Mouse (Mus musculus): ENCODE data around the gene Mafg. TPM values are rescaled to one million over a fixed set of nuclear protein-coding genes. Genes with fewer than 3 reads are reported as not detected.
A peak's percentile ranks its signal among the peaks of the same experiment; 100 is the strongest.

Gene Mafg
- polyA plus RNA-seq, 1 experiment from 2014 or later = 14.7 TPM

DNA sequence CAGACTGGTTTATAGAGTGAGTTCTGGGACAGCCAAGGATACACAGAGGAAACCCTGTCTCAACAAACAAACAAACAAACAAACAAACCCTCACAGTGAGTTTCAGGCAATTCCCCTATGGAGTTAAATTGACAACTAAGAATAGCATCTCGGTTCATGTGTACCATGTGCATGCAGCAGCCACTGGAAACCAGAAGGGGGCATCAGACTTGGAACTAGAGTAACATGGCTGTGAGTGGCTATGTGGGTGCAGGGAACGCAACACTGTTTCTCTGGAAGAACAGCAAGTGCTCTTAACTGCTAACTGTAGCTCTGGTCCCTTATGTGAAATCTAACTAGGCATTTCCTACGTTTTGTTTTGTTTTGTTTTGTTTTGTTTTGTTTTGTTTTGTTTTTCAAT, 18.5 kb upstream of the Mafg start:
- no peak overlapping the region for H3K27ac ChIP-seq (ENCODE audit: low read length)
- no peaks in the 10 kb centered on the region for H3K9me3 ChIP-seq (replicated peaks; ENCODE audit: control insufficient read depth, low read length)
- H3K9ac ChIP-seq (ENCODE audit: low read length) = no peak overlapping the region
- WGBS = 77% methylated on average over 3 of the region's 3 CpGs
- no peaks in the 10 kb centered on the region for H3K36me3 ChIP-seq (ENCODE audit: control insufficient read depth, insufficient read depth)
- no peak overlapping the region for H3K4me3 ChIP-seq (ENCODE audit: low read length)
- no peak for ATAC-seq (replicated peaks; ENCODE audit: extremely low read depth, insufficient read depth, low FRiP score)
- peaks cover 4% of the 10 kb centered on the region; the same call in 1 of the 2 replicates for H3K27me3 ChIP-seq (ENCODE audit: control insufficient read depth, insufficient read depth, low read length)
- peaks cover 6% of the 10 kb centered on the region; the same call in 1 of the 2 replicates for H3K4me1 ChIP-seq (ENCODE audit: control insufficient read depth, insufficient read depth, low read length)
- no peak overlapping the region for H3K4me2 ChIP-seq (ENCODE audit: low read depth, low read length)

- peak within 1 kb of the TSS; percentile 79 for H3K9ac ChIP-seq (ENCODE audit: low read length)
- peak; percentile 56; the same call in 1 of the 2 replicates for ATAC-seq (replicated peaks; ENCODE audit: extremely low read depth, insufficient read depth, low FRiP score)
Observed at GRCm38 (mm10) chr11:120648001-120648476, 14.6 kb upstream of the Mafg start, which contains the start of gene Myadml2. Myadml2 (minus strand) TSS chr11:120648158.

DNA sequence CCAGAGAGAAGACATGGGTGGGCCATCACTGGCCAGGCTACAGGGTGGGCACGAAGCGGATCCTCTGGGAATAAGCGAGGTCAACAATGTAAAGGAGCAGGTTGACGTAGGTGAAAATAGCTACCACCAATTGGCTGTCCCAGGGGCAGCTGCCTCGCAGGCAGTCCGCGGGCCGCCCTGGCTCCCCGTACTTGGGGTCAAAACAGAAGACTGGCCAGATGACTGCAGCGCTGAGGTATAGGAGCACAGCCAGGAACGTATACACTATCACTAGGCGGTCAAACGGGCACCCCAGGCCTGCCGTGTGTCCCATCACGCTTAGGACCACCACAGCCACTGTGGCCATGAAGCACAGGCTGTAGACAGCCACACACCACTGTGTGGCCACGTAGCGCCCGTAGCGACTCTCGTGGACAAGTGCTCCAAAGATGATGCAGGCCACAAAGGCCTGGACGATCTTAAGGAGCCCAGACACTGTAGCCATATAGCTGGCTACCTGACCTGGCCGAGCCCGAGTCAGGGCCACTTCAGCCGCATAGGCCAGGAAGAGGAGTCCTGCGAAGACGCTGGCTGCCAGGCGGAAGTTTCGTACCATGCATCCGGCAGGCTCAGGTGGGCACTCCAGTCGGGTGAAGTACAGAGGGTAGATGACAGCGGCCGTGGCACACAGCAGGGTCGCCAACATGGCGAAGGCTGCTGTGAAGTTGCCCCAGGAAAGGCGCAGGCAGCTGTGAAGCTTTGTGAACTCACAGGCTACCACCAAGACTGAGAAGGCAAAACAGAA, 13.8 kb upstream of the Mafg start:
- no peak for ATAC-seq (replicated peaks; ENCODE audit: extremely low read depth, insufficient read depth, low FRiP score)
- no peaks in the 10 kb centered on the region for H3K27me3 ChIP-seq (ENCODE audit: control insufficient read depth, insufficient read depth, low read length)
- no peaks in the 10 kb centered on the region for H3K36me3 ChIP-seq (ENCODE audit: control insufficient read depth, insufficient read depth)
- peaks cover 16% of the 10 kb centered on the region for H3K4me1 ChIP-seq (ENCODE audit: control insufficient read depth, insufficient read depth, low read length)
- H3K4me2 ChIP-seq (ENCODE audit: low read depth, low read length) = peak overlapping the region; percentile 71
- no peaks in the 10 kb centered on the region for H3K9me3 ChIP-seq (replicated peaks; ENCODE audit: control insufficient read depth, low read length)
- WGBS = 61% methylated on average over 35 of the region's 35 CpGs
- H3K9ac ChIP-seq (ENCODE audit: low read length) = peak overlapping the region; percentile 79
- peak overlapping the region; percentile 93 for H3K27ac ChIP-seq (ENCODE audit: low read length)
- H3K4me3 ChIP-seq (ENCODE audit: low read length) = peak overlapping the region; percentile 59

More at GRCm38 (mm10) chr11:120648001-120648476, 14.6 kb upstream of the Mafg start, which contains the start of gene Myadml2:
- no peaks in the 10 kb centered on the region for H3K36me3 ChIP-seq (ENCODE audit: control insufficient read depth, insufficient read depth)
- peak within 1 kb of the TSS; percentile 93 for H3K27ac ChIP-seq (ENCODE audit: low read length)
- WGBS = under 1% methylated on average over 13 of the region's 13 CpGs
- no peaks in the 10 kb centered on the region for H3K27me3 ChIP-seq (ENCODE audit: control insufficient read depth, insufficient read depth, low read length)
- H3K4me2 ChIP-seq (ENCODE audit: low read depth, low read length) = peak within 1 kb of the TSS; percentile 71
- H3K9me3 ChIP-seq (replicated peaks; ENCODE audit: control insufficient read depth, low read length) = no peaks in the 10 kb centered on the region
- peak within 1 kb of the TSS; percentile 59 for H3K4me3 ChIP-seq (ENCODE audit: low read length)
- H3K4me1 ChIP-seq (ENCODE audit: control insufficient read depth, insufficient read depth, low read length) = peaks cover 11% of the 10 kb centered on the region

GRCm38 (mm10) chr11:120643601-120643987, 10.2 kb upstream of the Mafg start, which contains the start of gene Pycr1:
Pycr1 (minus strand) TSS chr11:120643769.
- Histone ChIP-seq H3K27ac (ENCODE audit: low read length) (peak within 1 kb of the TSS; percentile 44), H3K9ac (ENCODE audit: low read length) (peak within 1 kb of the TSS; percentile 80), H3K4me1 (ENCODE audit: control insufficient read depth, insufficient read depth, low read length) (peaks cover 16% of the 10 kb centered on the region), H3K27me3 (ENCODE audit: control insufficient read depth, insufficient read depth, low read length) (peaks cover 2% of the 10 kb centered on the region; the same call in 1 of the 2 replicates), H3K4me2 (ENCODE audit: low read depth, low read length) (peak within 1 kb of the TSS; percentile 98), H3K9me3 (replicated peaks; ENCODE audit: control insufficient read depth, low read length) (no peaks in the 10 kb centered on the region), H3K36me3 (ENCODE audit: control insufficient read depth, insufficient read depth) (no peaks in the 10 kb centered on the region), H3K4me3 (ENCODE audit: low read length) (peak within 1 kb of the TSS; percentile 66)
- WGBS = under 1% methylated on average over 15 of the region's 15 CpGs
- peak; percentile 97 for ATAC-seq (replicated peaks; ENCODE audit: extremely low read depth, insufficient read depth, low FRiP score)

GRCm38 (mm10) chr11:120642939-120643600, 9.7 kb upstream of the Mafg start:
- Histone ChIP-seq H3K9me3 (replicated peaks; ENCODE audit: control insufficient read depth, low read length) (no peaks in the 10 kb centered on the region), H3K9ac (ENCODE audit: low read length) (peak overlapping the region; percentile 80), H3K4me1 (ENCODE audit: control insufficient read depth, insufficient read depth, low read length) (peaks cover 14% of the 10 kb centered on the region), H3K27me3 (ENCODE audit: control insufficient read depth, insufficient read depth, low read length) (peaks cover 2% of the 10 kb centered on the region; the same call in 1 of the 2 replicates), H3K36me3 (ENCODE audit: control insufficient read depth, insufficient read depth) (no peaks in the 10 kb centered on the region), H3K4me3 (ENCODE audit: low read length) (peak overlapping the region; percentile 66), H3K4me2 (ENCODE audit: low read depth, low read length) (peak overlapping the region; percentile 98), H3K27ac (ENCODE audit: low read length) (peak overlapping the region; percentile 44)
- WGBS = 2% methylated on average over 18 of the region's 18 CpGs
- ATAC-seq (replicated peaks; ENCODE audit: extremely low read depth, insufficient read depth, low FRiP score) = peak; percentile 25; the same call in 1 of the 2 replicates

DNA sequence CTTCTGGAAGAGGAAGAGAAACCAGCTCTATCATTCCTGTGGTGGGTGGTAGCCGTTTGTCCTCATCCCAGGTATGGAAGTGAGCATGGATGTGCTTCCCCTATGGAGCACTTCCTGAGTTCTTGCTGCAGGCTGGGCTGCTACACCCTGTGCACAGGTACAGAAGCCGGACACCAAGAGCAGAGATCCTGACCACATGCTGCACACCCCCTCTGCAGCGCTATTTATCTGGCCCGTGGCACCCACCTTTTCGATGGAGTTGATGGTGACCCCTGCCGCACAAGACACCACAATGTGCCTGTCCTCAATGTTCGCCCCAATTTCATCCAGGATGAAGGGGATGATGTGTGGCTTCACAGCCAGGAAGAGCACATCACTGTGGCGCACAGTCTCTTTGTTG, 8.5 kb upstream of the Mafg start:
- Histone ChIP-seq H3K4me1 (ENCODE audit: control insufficient read depth, insufficient read depth, low read length) (peaks cover 10% of the 10 kb centered on the region), H3K9ac (ENCODE audit: low read length) (no peak overlapping the region), H3K4me2 (ENCODE audit: low read depth, low read length) (no peak overlapping the region), H3K36me3 (ENCODE audit: control insufficient read depth, insufficient read depth) (no peaks in the 10 kb centered on the region), H3K4me3 (ENCODE audit: low read length) (no peak overlapping the region), H3K27ac (ENCODE audit: low read length) (no peak overlapping the region), H3K27me3 (ENCODE audit: control insufficient read depth, insufficient read depth, low read length) (peaks cover 2% of the 10 kb centered on the region; the same call in 1 of the 2 replicates), H3K9me3 (replicated peaks; ENCODE audit: control insufficient read depth, low read length) (no peaks in the 10 kb centered on the region)
- 79% methylated on average over 8 of the region's 8 CpGs for WGBS
- no peak for ATAC-seq (replicated peaks; ENCODE audit: extremely low read depth, insufficient read depth, low FRiP score)

DNA sequence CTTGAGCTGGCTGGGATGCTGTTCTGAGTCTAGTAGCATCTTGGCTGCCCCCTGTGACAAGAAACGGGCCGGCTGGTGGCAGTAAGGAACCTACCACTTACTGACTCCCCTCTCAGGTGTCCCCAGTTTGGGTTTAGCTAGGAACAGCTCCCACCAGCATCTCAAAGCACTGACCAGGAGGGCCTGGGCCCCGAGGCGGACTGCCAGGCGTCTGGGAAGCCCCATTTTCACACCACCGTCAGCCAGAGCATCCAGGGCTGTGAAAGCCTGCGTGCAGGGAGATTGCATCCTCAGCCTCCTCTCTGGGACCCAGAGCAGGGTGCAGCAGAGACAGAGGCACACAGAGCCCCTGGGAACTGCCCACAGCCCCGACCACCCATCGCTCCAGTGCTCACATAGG, 7.9 kb upstream of the Mafg start:
- no peak for ATAC-seq (replicated peaks; ENCODE audit: extremely low read depth, insufficient read depth, low FRiP score)
- H3K4me1 ChIP-seq (ENCODE audit: control insufficient read depth, insufficient read depth, low read length) = peaks cover 10% of the 10 kb centered on the region
- WGBS = 53% methylated on average over 9 of the region's 9 CpGs
- H3K4me2 ChIP-seq (ENCODE audit: low read depth, low read length) = no peak overlapping the region
- H3K27ac ChIP-seq (ENCODE audit: low read length) = no peak overlapping the region
- peaks cover 2% of the 10 kb centered on the region; the same call in 1 of the 2 replicates for H3K27me3 ChIP-seq (ENCODE audit: control insufficient read depth, insufficient read depth, low read length)
- no peak overlapping the region for H3K9ac ChIP-seq (ENCODE audit: low read length)
- no peaks in the 10 kb centered on the region for H3K36me3 ChIP-seq (ENCODE audit: control insufficient read depth, insufficient read depth)
- H3K9me3 ChIP-seq (replicated peaks; ENCODE audit: control insufficient read depth, low read length) = no peaks in the 10 kb centered on the region
- H3K4me3 ChIP-seq (ENCODE audit: low read length) = no peak overlapping the region

DNA sequence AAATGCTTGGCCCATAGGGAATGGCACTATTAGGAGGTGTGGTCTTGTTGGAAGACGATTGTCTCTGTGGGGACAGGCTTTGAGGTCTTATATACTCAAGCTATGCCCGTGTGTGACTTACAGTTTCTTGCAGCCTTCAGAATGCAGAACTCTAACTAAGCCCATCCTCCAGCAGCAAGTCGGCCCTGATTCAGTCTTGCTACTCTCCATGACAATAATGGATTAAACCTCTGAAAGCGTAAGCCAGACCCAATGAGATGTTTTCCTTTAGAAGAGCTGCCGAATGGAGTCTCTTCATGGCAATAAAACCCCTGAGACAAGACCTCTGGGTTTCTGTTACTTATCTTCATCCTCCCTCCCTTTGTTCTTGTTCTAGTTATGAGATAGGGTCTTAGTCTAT, 1.4 kb upstream of the Mafg start:
- Histone ChIP-seq H3K27ac (ENCODE audit: low read length) (no peak overlapping the region), H3K27me3 (ENCODE audit: control insufficient read depth, insufficient read depth, low read length) (no peaks in the 10 kb centered on the region), H3K4me2 (ENCODE audit: low read depth, low read length) (no peak overlapping the region), H3K36me3 (ENCODE audit: control insufficient read depth, insufficient read depth) (no peaks in the 10 kb centered on the region), H3K4me3 (ENCODE audit: low read length) (no peak overlapping the region), H3K9me3 (replicated peaks; ENCODE audit: control insufficient read depth, low read length) (no peaks in the 10 kb centered on the region), H3K4me1 (ENCODE audit: control insufficient read depth, insufficient read depth, low read length) (peaks cover 25% of the 10 kb centered on the region), H3K9ac (ENCODE audit: low read length) (no peak overlapping the region)
- WGBS = 79% methylated on average over 5 of the region's 5 CpGs
- ATAC-seq (replicated peaks; ENCODE audit: extremely low read depth, insufficient read depth, low FRiP score) = no peak

Measured in heart, embryonic 16.5 days (tissue).